Mouse (Mus musculus) megakaryocyte, embryonic 14.5 days (primary cell): ENCODE data around the gene Tnni1.

ENCODE experiments used
- FLI1 ChIP-seq: IDR thresholded peaks from 2 replicates; pipeline ENCODE4 v1.6.1; 2012; ENCODE audit warnings: low read length, inconsistent platforms, mixed read lengths
- GATA1 ChIP-seq: IDR thresholded peaks from 3 replicates; pipeline ENCODE4 v1.6.1; 2012; ENCODE audit warnings: mixed read lengths, low read length, inconsistent platforms, borderline replicate concordance

- TF ChIP-seq GATA1 (no peak), FLI1 (no peak)
Observed at GRCm38 (mm10) chr1:135821780-135822179, 42.5 kb downstream of the Tnni1 start.
